Mouse (Mus musculus) liver, adult 2 months (tissue): ENCODE measurements around the gene Srebf2.

ENCODE experiments used
- CTCF ChIP-seq: fragments of 200-500 bp; IDR thresholded peaks from 2 replicates; pipeline ENCODE4 v1.5.1; 2011; ENCODE audit warnings: low read depth, low read length, control low read depth
- POLR2A ChIP-seq: fragments of 200-500 bp; IDR thresholded peaks from 2 replicates; pipeline ENCODE4 v1.6.1; 2011; ENCODE audit warnings: low read length, control low read depth; ENCODE audit not compliant: insufficient read depth; ENCODE audit errors: extremely low read depth

- TF ChIP-seq CTCF: no peak
- TF ChIP-seq POLR2A: 0 out of 2 replicates have a peak, but pooled peaks have one; percentile 49
These were observed 19.3 kb upstream of the Srebf2 start, which contains the start of gene Ccdc134 for GRCm38 (mm10) chr15:82127426-82128374.
